Mouse (Mus musculus): Measurements from ENCODE around the gene Trappc3.

Gene Trappc3

GRCm38 (mm10) chr4:126311566-126312200 is 49.6 kb downstream of the Trappc3 start:
- no peak for DNase-seq (ENCODE audit: low spot score in 2 of 2)

DNA sequence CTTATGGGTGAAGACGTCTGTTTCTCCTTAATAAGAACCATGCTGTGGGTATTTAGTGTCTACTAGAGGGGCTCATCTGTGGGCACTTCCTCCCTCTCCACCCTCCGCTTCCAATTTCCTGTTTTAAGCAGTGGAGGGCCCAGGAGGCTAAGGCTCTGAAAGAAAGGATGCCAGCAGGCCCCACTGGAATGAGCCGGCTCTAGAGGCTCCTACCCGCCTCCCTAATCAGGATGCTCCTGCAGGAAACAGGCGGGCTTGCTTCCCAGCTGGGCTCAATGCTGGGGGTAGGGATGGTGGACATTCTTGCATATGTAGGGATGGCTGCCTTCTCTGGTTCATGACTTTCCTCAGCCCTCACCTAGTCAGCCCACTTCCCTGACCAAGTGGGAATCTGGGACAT is 51.1 kb downstream of the Trappc3 start:
- no peak for DNase-seq (ENCODE audit: low spot score in 2 of 2)

DNA sequence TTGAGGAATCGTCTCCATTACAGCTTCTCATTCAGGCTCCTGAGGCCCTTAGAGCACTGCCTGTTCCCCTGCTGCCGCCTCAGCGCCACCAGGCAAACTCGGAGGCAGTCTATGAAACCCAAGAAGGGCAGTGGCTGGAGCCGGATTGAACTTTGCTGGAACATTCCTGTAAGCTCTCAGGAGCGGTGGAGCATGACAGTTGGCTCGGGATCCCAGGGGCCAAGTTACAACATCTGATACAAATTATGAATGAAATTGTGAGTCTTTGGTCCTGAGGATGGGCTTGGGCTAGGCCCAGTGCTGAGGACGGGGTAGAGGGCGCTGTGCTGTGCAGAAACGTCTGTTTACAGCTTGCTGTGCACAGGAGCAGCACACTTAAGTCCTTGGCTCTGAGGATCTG is 52.3 kb downstream of the Trappc3 start:
- no peak for DNase-seq (ENCODE audit: low spot score in 2 of 2)

DNA sequence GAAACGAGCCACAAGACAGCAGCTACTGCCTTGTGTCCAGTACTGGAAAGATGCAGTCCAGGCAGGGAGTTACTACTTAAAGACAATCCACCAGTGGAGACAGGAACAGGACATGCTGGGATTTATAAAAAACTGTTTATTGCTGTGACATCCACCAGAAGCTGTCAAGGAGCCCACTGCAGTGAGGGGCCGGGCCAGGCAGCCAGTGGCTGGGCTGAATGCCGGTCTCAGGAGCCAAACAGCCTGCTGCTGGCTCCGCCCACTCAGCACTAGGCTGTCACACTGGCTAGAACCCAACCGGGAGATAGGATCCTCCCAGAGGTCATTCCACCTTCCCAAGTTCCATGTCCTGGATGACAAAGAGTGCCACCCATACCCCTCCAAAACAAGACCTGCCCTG is 53.8 kb downstream of the Trappc3 start:
- no peak for DNase-seq (ENCODE audit: low spot score in 2 of 2)

DNA sequence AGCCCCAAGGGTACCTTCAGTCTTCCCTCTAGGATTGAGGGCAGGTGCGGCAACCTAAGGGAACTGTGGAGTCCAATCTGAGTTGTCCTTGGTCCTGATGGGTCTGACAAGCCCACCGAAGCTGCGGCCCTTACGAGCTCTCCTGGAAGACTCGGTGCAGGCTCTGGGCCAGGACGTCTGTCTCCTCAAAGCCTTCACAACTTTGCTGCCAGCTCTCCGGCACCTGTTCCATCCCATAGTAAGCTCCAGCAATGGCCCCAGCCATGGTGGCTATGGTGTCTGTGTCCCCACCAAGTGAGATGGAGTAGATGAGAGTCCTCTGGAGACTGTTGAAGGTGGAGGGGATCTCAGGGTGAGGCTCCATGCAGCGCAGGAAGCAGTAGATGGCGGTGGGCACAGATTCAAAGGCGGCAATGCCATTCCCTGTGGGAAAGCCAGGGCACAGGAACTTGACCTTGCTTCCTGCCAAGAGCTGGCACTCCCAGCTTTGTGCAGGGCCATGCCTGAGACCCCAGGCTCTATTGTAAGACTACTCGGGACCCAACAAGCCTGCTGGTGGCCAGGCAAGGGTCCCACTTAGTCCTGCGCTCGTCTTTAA is 54.4 kb downstream of the Trappc3 start:
- DNase-seq (ENCODE audit: low spot score in 2 of 2) = no peak

- no peak for DNase-seq (ENCODE audit: low spot score in 2 of 2)
Observed at GRCm38 (mm10) chr4:126319806-126320205, 57.7 kb downstream of the Trappc3 start.

GRCm38 (mm10) chr4:126321111-126321853 is 59.2 kb downstream of the Trappc3 start, which contains the start of gene Adprhl2:
Gene Adprhl2, minus strand, starts transcription at chr4:126321703.
- peak; percentile 98 to 100 for DNase-seq (ENCODE audit: low spot score in 2 of 2)

GRCm38 (mm10) chr4:126321854-126322511 is 59.9 kb downstream of the Trappc3 start:
- DNase-seq (ENCODE audit: low spot score in 2 of 2) = no peak

- no peak for DNase-seq (ENCODE audit: low spot score in 2 of 2)
Observed at GRCm38 (mm10) chr4:126322646-126323045, 60.5 kb downstream of the Trappc3 start.

DNA sequence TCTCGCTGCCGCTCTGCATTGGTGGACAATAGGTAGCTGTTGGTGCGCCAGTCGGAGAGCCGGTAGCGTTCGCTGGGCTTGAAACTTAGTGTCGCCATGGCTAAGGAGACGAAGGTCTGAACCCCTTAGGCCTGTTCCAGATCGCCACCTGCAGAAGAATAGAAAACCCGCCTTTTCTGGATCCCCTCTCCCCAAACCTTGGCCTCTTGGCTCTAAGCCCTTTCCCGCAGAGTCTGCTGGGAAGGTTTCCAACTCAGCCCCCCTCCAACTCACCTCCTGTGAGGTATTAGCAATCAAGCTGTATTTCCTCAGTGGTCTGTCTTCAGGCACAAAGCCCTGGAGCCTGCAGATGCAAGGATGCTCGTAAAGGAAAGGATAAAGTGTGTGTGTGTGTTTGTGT is 62.7 kb downstream of the Trappc3 start:
- DNase-seq (ENCODE audit: low spot score in 2 of 2) = no peak

DNA sequence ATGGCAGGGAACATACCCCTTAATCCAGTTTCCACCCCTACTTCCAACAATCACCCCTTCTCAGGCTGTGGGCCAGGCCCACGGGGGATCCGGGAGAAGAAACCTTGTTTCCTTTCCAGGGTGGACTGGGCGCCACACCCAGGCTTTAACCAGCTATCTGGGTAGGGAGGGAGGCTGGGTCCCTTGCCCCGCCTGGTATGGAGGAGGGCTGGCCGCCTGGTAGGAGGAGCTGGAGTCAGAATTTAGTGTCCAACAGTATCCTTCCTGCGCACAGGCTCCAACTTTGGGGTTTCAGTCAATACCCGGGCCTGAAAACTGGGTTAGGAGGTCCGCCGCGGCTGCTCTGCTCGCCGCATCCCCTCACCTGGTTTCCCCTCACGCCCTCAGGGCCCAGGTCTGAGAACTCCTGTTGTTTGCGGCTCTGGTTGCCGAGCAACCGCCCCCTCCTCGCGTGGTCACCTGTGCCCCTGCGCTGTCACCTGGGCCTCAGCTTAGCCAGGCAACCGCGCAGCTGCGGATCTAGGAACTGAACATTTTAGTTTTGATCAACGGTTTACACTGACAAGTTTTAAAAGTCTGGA is 63.2 kb downstream of the Trappc3 start, which contains the start of gene Tekt2:
Gene Tekt2 (minus strand): TSS at position 408 of the 581 bp plus-strand sequence.
- DNase-seq (ENCODE audit: low spot score in 2 of 2) = no peak
